Mouse (Mus musculus) intestine, postnatal 0 days (tissue): Measurements from ENCODE around the gene Erg. TPM values are rescaled to one million over a fixed set of nuclear protein-coding genes. Genes with fewer than 3 reads are reported as not detected.

Experiments used
- ATAC-seq: fragments of 200-750 bp; cut with Nextera tagmentation; 2 replicates; pipeline ENCODE4 v1.8.0; 2017; ENCODE audit warnings: mild to moderate bottlenecking, moderate TSS enrichment, moderate library complexity
- H3K27ac ChIP-seq: fragments of 300-500 bp; sonication (generic); 2 replicates; pipeline ENCODE4 v1.5.1; 2014; ENCODE audit warnings: mild to moderate bottlenecking, low read depth, low read length, moderate library complexity
- H3K27me3 ChIP-seq: fragments of 300-500 bp; sonication (generic); replicated peaks from 2 replicates; pipeline ENCODE4 v1.6.1; 2014; ENCODE audit warnings: low read length, mixed read lengths; ENCODE audit not compliant: control insufficient read depth, insufficient read depth
- H3K36me3 ChIP-seq: fragments of 300-500 bp; sonication (generic); 2 replicates; pipeline ENCODE4 v1.6.1; 2014; ENCODE audit warnings: mild to moderate bottlenecking, moderate library complexity; ENCODE audit not compliant: control insufficient read depth, insufficient read depth
- H3K4me1 ChIP-seq: fragments of 300-500 bp; sonication (generic); replicated peaks from 2 replicates; pipeline ENCODE4 v1.6.1; 2014; ENCODE audit warnings: antibody characterized with exemption, low read length, mixed read lengths; ENCODE audit not compliant: control insufficient read depth, insufficient read depth
- H3K4me2 ChIP-seq: fragments of 300-500 bp; sonication (generic); replicated peaks from 2 replicates; pipeline ENCODE4 v1.6.1; 2014; ENCODE audit warnings: low read depth, mild to moderate bottlenecking, moderate library complexity
- H3K4me3 ChIP-seq: fragments of 300-500 bp; sonication (generic); 2 replicates; pipeline ENCODE4 v1.5.1; 2014; ENCODE audit warnings: low read depth, low read length
- H3K9ac ChIP-seq: fragments of 300-500 bp; sonication (generic); 2 replicates; pipeline ENCODE4 v1.6.1; 2014; ENCODE audit warnings: mild to moderate bottlenecking, low read depth, low read length
- H3K9me3 ChIP-seq: fragments of 300-500 bp; sonication (generic); 2 replicates; pipeline ENCODE4 v1.6.1; 2016; ENCODE audit warnings: mixed run types; ENCODE audit not compliant: control insufficient read depth
- CTCF ChIP-seq: sonication (generic); IDR thresholded peaks from 2 replicates; pipeline ENCODE4 v1.5.1; 2016; ENCODE audit warnings: low read depth, mild to moderate bottlenecking, control low read depth, antibody characterized with exemption, moderate library complexity
- WGBS: fragments of 180-500 bp; shearing (Covaris S2); extraction: QIAGEN DNeasy Blood & Tissue Kit; methylation state at CpG from one replicate; pipeline ENCODE4 v1.1.7; 2014; 5-methylcytosine and 5-hydroxymethylcytosine counted together
- polyA plus RNA-seq: library from polyadenylated mRNA; unstranded; fragments of >200 nt; fragmentation: Nextera tagmentation; extraction: Ambion mirVana; gene quantifications from 2 replicates; pipeline ENCODE4 v1.2.1, GENCODE M21; 2015

Erg gene
- polyA plus RNA-seq, 1 experiment from 2014 or later, result 2.0 TPM

DNA sequence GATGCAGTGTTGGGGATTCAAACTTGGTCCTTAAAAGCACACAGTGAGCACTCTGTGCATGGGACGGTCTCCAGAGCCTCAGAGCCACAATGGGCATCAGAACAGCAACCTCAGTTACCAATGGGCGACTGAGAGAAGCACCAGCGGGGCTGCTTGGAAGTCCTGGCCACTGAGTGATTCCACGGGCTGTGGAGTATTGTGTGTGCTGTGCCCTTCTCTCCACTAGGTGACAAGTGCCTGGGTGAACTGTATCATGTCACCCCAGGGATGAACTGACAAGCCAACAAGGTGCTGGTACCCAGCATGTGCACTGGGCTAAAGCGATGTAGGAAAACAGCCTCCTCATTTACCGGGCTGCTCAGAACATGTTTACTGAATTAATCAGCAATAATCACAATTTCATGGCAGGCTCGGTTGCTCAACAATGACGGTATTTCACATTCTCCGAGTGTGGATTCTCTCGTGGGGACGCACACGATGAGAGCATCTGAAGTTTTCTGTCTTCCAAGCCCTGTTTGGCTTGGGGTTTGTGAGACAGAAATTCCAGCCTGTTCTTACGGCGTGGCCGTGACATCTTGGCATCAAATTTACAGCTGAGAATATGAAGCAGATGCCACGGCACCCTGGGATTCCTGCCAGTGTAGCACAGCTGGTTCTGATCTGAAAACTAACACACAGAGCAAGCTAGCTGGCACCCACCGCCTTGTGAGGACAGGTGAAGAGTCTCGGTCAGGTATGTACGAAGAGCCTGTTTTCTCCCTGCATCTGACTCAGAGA, 219.2 kb downstream of the Erg start:
- no peak for ATAC-seq
- H3K9me3 ChIP-seq, result no peaks in the 10 kb centered on the region
- 79% methylated on average over 19 of the region's 19 CpGs for WGBS

DNA sequence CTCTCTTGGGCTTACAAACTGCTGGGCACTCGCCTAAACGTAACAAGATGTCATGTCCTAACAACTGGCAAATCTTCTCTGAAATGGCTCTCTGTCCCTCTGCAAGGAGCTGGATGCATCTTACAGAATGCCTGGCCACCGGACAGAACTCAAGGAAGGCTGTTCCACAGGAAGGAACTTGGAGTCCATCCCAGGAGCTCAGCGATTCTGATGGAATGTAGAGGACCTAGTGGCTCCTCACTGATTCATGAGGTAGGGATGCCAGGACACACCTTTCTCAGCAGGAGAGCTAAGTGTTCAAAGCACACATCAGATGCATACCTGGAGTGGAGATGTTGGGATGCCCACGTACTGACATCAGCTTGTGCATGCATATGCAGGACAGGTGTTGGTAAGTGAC, 221.2 kb downstream of the Erg start:
- H3K4me1 ChIP-seq, result no peaks in the 10 kb centered on the region
- TF ChIP-seq CTCF, result no peak
- no peak overlapping the region for H3K4me2 ChIP-seq
- no peak overlapping the region for H3K9ac ChIP-seq
- H3K9me3 ChIP-seq, result no peaks in the 10 kb centered on the region
- no peak overlapping the region for H3K27ac ChIP-seq
- H3K36me3 ChIP-seq, result no peaks in the 10 kb centered on the region
- H3K4me3 ChIP-seq, result no peak overlapping the region
- no peaks in the 10 kb centered on the region for H3K27me3 ChIP-seq
- ATAC-seq, result no peak
- WGBS, result 80% methylated on average over 5 of the region's 5 CpGs

More for the DNA sequence above, 219.2 kb downstream of the Erg start:
- Histone ChIP-seq H3K27ac (no peak overlapping the region), H3K4me2 (no peak overlapping the region), H3K36me3 (no peaks in the 10 kb centered on the region), H3K4me3 (no peak overlapping the region), H3K27me3 (no peaks in the 10 kb centered on the region), H3K9ac (no peak overlapping the region), H3K4me1 (no peaks in the 10 kb centered on the region)
- TF ChIP-seq CTCF, result no peak; the same call in 1 of the 2 replicates

DNA sequence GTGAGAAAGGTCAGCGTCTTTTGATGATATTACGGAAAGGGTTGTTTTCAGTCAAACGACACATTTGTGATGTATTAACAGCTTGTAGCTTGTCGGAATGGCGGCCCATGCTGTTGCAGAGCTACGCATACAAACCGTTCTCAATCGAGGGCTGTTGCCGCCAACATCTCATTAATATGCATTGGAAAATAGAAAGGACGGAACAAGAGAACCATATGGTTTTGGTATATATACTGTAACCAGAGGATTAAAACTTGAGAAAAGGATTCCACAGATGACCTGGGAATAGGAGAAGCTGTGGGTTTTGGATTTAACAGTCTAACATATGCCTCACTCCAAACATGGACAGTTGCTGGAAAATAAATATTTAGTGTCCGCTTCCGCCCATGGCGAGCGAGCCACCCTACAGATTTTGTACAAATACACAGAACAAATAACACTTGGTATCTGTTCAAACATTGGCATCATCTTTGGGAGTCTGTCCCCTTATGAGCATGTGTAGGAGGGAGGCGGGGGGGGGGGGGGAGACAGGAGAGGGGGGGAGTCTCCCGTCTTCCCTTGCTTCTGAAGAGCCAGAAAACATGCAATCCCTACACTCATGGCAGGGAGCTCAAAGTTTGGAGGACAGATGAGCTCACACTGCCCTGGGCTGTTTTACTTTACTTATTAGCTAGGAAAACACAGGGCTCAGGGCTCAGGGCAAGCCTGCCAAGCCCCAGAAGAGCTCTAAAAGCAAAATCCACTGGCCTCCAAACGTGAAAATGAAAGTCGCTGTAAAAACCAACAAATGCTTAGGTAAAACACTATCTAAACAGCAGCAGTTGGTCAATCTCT, 222.5 kb downstream of the Erg start:
- Histone ChIP-seq H3K4me1 (no peaks in the 10 kb centered on the region), H3K36me3 (no peaks in the 10 kb centered on the region), H3K4me2 (peak overlapping the region; percentile 27; the same call in 1 of the 2 replicates), H3K9me3 (no peaks in the 10 kb centered on the region), H3K9ac (no peak overlapping the region), H3K4me3 (no peak overlapping the region), H3K27me3 (no peaks in the 10 kb centered on the region), H3K27ac (no peak overlapping the region; the same call in 1 of the 2 replicates)
- no peak for ATAC-seq
- 71% methylated on average over 18 of the region's 18 CpGs for WGBS
- no peak for TF ChIP-seq CTCF

DNA sequence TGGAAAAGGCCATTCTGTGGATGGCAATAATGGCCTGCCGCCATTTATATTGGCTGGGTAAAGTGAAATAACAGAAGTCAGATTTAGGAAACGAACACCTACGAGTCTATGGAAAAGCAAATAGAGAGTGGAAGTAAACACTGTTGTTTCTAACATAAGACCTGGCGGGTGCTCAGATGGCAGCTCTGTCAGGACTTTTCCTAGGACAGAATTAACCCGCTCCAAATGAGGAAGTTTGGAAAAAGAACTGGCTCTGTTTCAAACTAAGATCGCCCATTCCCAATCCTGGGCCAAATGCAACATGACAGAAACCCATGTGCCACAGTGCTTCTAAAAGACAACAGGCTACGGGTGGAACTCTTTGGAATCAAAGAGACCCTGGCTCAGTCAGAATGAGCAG, 224.4 kb downstream of the Erg start:
- H3K27ac ChIP-seq, result no peak overlapping the region
- no peak for TF ChIP-seq CTCF

DNA sequence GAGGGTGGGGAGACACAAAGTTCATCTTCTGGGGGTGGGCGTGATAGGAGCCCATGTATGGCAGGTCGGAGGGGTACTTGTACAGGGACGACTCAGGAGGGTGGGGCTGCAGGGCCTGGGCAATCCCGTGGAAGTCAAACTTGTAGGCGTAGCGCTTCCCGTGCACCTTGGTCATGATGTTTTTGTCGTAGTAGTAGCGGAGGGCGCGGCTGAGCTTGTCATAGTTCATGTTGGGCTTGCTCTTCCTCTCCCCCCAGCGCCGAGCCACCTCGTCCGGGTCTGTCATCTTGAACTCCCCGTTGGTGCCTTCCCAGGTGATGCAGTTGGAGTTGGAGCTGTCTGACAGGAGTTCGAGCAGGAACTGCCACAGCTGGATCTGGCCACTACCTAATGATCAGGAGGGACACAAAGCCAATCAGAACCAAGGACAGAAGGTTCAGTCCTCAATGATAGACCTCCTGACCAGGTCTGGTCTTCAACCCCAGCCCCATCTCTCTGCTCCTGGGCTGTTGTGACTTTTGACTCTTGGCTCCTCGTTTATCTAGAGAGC, 225.4 kb downstream of the Erg start:
- H3K9ac ChIP-seq, result no peak overlapping the region
- no peak for TF ChIP-seq CTCF
- no peak overlapping the region for H3K27ac ChIP-seq
- H3K4me1 ChIP-seq, result no peaks in the 10 kb centered on the region
- 86% methylated on average over 18 of the region's 18 CpGs for WGBS
- no peaks in the 10 kb centered on the region for H3K9me3 ChIP-seq
- no peak overlapping the region for H3K4me3 ChIP-seq
- no peaks in the 10 kb centered on the region for H3K36me3 ChIP-seq
- H3K4me2 ChIP-seq, result no peak overlapping the region
- no peak; the same call in 1 of the 2 replicates for ATAC-seq
- no peaks in the 10 kb centered on the region for H3K27me3 ChIP-seq

More for the DNA sequence above, 224.4 kb downstream of the Erg start:
- H3K4me1 ChIP-seq, result no peaks in the 10 kb centered on the region
- WGBS, result 83% methylated on average over 7 of the region's 7 CpGs
- ATAC-seq, result no peak
- H3K9me3 ChIP-seq, result no peaks in the 10 kb centered on the region
- no peak overlapping the region for H3K4me3 ChIP-seq
- no peaks in the 10 kb centered on the region for H3K27me3 ChIP-seq
- no peak overlapping the region for H3K9ac ChIP-seq
- H3K4me2 ChIP-seq, result no peak overlapping the region
- H3K36me3 ChIP-seq, result no peaks in the 10 kb centered on the region

DNA sequence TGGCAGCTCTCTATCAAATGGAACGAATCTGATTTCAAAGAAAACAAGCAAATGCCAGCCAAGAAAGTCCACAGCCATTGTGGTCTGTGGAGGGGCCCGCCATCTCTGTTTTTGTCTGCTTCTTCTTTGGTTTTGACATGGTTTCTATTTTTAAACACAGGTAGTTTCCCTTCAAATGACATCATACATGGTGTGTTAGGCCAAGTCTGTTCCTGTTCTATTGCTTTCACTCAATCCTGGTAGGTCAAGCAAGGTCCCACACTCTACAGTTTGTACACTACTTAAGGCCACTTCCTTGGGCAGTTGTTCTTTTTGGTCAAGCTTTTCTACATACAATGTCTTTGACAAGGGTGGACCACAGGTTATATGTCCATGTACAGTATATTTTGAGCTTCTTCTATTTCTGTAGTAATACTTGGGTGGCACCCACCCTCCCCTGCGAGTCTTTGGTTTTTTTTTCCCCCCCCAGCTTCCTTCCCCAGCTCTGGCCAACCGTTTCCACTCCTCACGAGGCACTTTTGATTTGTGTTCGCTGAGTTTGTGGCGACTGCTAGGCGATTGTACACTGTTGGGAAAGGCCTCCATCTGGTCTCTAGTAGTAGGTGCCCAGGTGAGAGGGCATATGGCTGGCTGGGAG, 226.1 kb downstream of the Erg start:
- WGBS, result 86% methylated on average over 8 of the region's 8 CpGs
- no peak overlapping the region for H3K9ac ChIP-seq

More for the DNA sequence above, 226.1 kb downstream of the Erg start:
- TF ChIP-seq CTCF, result no peak
- Histone ChIP-seq H3K27ac (no peak overlapping the region), H3K36me3 (no peaks in the 10 kb centered on the region), H3K4me3 (no peak overlapping the region), H3K27me3 (no peaks in the 10 kb centered on the region), H3K4me1 (no peaks in the 10 kb centered on the region), H3K9me3 (no peaks in the 10 kb centered on the region), H3K4me2 (no peak overlapping the region)
- no peak for ATAC-seq
